Mouse (Mus musculus) bone marrow, adult 2 months (tissue): ENCODE results near the gene Otulin.

ENCODE experiments used
- CTCF ChIP-seq: fragments of 200-500 bp; IDR thresholded peaks from 2 replicates; pipeline ENCODE4 v1.5.1; 2011; ENCODE audit warnings: low read length, control low read depth; ENCODE audit not compliant: control insufficient read depth, insufficient read depth
- POLR2A ChIP-seq: fragments of 200-500 bp; IDR thresholded peaks from 2 replicates; pipeline ENCODE4 v1.6.1; 2011; ENCODE audit warnings: low read depth, mild to moderate bottlenecking, control low read depth, low read length, borderline replicate concordance; ENCODE audit not compliant: control insufficient read depth

DNA sequence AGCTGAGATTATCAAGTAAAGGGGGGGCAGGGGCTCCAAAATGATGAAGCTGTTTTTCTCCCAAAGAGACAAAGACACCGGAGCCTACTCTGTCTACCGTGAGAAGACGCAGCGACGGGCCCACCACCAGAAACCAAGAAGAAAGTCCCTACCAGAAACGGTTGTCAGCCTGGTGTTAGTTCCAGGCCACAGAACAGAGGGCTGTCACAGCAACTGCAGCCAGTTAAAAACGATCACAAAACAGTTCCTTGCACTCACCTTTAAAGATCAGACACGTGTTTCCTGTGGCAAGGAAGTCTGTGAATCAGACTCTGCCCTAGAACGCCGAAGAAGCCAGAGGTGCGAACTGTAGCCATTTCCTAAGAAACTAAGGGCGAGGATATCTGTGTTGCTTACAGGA, 10.7 kb upstream of the Otulin start:
- no peak for TF ChIP-seq CTCF
- TF ChIP-seq POLR2A = no peak
